Mouse (Mus musculus) small intestine, adult 10 weeks (tissue): Measurements from ENCODE around the gene Dock6. TPM values are rescaled to one million over a fixed set of nuclear protein-coding genes. Genes with fewer than 3 reads are reported as not detected.

Source experiments
- polyA plus RNA-seq: library from polyadenylated mRNA; stranded (reverse); fragments of 350-450 nt; fragmentation: Illumina TruSeq; extraction: RNeasy Lipid Tissue Mini Kit (QIAGEN cat#74804); gene quantifications from one replicate; pipeline ENCODE4 v1.2.3, GENCODE M21; 2014; ENCODE audit warnings: low replicate concordance

Dock6 gene
- 2.5 TPM for polyA plus RNA-seq

DNA sequence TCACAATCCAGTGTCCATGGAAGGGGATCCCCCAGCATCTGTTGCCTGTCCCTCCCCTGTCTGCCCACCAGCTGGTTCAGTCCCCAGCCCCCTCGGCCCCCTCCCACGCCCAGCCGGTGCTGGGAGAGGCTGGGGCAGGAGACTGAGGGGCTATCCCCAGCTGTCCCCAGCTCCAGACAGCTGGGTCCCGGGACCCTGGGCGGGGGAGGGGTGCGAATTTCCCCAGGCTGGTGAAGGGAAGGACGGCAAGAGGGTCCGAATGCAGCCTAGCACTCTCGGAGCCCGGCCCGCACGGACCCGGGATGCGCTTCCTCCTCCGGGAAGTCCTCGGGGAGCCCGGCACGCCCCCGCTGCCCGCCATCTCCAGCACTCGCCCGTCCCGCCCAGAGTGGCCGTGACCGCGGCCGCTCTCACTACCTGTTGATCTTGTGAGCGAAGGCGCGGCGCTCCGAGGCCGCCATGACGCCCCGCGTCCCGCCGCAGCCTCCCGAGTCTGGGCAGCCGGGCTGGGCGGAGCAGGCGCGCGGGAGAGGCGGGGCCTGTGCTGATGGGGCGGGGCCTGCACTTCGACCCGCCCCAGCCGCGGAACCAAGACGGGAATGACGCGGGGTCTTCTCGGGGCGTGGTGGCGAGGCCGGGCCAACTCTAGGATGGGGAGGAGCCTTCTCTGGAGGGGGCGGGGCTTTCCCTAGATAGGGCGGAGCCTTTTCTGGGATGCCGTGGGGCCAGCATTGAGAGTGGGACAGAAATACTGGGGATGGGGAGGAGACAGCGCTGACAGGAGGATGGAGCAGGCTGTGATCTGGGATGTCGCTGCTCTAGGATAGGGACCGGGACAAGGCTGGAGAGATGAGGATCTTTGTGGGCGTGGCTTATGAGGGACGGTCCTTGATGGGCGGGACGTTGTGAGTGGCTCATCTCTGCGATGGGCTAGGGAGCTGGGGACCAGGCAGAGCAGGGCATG, at the start of gene Dock6:
Dock6 (minus strand) TSS at position 508 of the 964 bp plus-strand sequence.

DNA sequence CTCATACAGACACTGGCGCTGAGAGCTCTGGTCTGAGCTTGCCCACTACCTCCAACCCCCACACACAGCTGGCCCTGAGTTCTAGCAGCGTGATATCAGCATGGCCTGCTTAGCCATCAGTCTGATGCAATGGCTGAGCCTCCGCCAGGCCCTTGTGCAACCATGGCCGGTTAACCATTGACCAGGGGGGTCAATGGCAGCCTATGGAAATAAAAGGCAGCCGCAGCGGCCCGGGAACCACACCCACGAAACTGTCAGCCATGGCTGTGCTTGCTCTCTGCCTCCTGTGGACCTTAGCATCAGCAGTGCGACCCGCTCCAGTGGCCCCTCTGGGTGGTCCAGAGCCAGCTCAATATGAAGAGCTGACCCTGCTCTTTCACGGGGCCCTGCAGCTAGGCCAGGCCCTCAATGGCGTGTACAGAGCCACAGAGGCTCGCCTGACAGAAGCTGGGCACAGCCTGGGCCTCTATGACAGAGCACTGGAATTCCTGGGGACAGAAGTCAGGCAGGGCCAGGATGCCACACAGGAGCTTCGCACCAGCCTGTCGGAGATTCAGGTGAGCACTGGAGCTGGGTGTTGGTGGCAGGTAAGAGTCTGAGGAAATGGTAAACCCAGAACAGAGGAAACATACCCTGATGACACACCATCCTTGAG, 17.1 kb downstream of the Dock6 start, which contains the start of gene Angptl8:
Angptl8 (plus strand) TSS at position 253 of the 655 bp plus-strand sequence.

DNA sequence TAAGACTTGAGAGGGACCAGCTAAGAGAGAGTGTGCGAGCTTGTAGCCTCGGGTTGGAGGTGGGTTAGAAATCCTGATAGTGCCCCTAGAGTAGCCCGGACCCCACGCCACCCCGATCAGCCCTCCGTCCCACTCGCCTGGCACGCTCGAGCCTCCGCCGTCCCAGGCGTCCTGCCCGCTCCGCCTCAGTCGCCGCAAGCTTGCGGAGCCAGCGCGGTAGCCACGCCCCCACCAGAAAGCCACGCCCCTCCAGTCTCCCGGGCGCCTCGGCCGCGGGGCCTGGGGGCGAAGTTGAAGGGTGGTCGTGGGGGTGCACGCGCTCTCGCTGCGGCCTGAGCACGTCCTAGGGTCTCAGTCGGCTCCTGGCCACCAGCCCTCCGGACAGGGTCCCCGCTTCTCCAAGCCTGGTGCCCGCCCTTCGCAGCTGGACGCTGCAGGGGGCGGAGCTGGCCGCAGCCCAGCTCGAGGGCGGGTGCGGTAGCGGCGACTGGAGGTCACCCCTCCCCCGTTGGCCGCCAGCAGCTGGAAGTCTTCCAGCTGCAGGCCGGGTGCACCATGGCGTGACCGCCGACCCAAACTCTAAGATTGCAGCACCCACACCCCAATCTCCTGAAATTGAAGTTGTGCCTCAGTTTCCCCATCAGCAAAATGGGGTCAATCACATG, 54.0 kb downstream of the Dock6 start, which contains the start of gene Kank2:
Kank2 (minus strand) TSS at position 400 of the 665 bp plus-strand sequence.

DNA sequence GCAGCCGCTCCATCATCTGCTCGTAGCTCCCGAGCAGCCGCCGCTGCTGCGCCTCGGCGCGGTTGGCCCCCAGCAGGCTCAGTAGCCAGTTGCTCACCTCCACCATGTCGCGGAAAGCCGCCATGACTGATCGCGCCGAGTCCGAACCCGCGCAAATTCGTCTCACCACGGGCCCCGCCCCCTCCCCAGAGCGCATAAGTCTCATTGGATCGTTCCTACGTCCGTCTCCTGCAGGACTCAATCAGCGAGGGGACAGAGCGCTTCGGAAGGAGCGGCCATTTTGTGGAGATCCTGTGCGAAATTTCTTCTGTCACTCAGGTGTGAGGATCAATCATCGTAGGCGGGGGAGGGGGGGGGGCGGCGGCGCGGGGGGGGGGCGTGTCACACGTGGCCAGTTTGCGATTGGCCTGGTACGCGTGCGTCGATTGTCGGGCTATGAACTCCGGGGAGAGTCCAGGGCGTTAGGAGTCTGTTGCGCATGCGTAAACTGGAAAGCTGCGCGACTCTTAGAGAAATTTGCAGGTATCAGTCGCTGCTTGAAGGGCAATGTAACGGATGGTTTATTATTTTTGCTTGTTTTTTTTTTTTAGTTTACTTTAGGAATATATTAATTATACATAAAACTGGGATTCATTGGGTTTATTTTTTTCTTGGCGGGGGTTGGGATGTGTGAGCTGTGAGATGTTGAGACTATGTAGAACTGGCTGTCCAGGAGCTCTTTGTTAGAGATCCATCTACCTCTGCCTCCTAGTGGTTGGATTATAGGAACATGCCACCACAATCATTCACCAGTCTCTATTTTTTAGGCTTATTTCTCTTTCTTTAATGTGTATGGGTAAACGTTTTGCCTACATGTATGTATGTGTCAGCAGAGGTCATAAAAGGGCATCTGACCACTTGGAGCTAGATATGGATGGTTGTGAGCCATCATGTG, 92.0 kb downstream of the Dock6 start, which contains the start of gene Spc24:
Spc24 (minus strand) TSS at position 149 of the 934 bp plus-strand sequence.

Other genes with a start within 250 kb of the Dock6 start
- gene Smarca4, start 236.5 kb downstream of the Dock6 start, polyA plus RNA-seq, result 1.6 TPM
- gene Ldlr, start 129.2 kb downstream of the Dock6 start, polyA plus RNA-seq, result 8.7 TPM
- 7.9 TPM for gene Spc24, start 92.3 kb downstream of the Dock6 start, polyA plus RNA-seq
- gene Kank2, start 53.9 kb downstream of the Dock6 start, polyA plus RNA-seq, result 2.1 TPM
- not detected for gene Angptl8, start 17.1 kb downstream of the Dock6 start, polyA plus RNA-seq
- 2.6 TPM for gene Rab3d, start 65.6 kb upstream of the Dock6 start, polyA plus RNA-seq
- not detected for gene Ccdc159, start 74.8 kb upstream of the Dock6 start, polyA plus RNA-seq
- 0.67 TPM for gene Tmem205, start 74.9 kb upstream of the Dock6 start, polyA plus RNA-seq
- 0.15 TPM for gene Plppr2, start 84.4 kb upstream of the Dock6 start, polyA plus RNA-seq
- gene Swsap1, start 103.1 kb upstream of the Dock6 start, polyA plus RNA-seq, result 2.8 TPM
- gene Epor, start 110.9 kb upstream of the Dock6 start, polyA plus RNA-seq, result not detected
- gene Rgl3, start 136.8 kb upstream of the Dock6 start, polyA plus RNA-seq, result not detected
- gene Ccdc151, start 150.0 kb upstream of the Dock6 start, polyA plus RNA-seq, result not detected
- gene Prkcsh, start 150.2 kb upstream of the Dock6 start, polyA plus RNA-seq, result 4.0 TPM
- gene Elavl3, start 199.4 kb upstream of the Dock6 start, polyA plus RNA-seq, result 0.37 TPM
- gene Gm49318, start 218.6 kb upstream of the Dock6 start, polyA plus RNA-seq, result not detected
- not detected for gene Zfp653, start 218.7 kb upstream of the Dock6 start, polyA plus RNA-seq
- gene Ecsit, start 232.8 kb upstream of the Dock6 start, polyA plus RNA-seq, result 2.3 TPM
- 48.9 TPM for gene Cnn1, start 246.6 kb upstream of the Dock6 start, polyA plus RNA-seq